Comparison of ENCODE assay signal across 8 mouse cellular contexts in genomic region chr8:70302358-70302890, GRCm38 (mm10). TPM values are rescaled to one million over a fixed set of nuclear protein-coding genes. Genes with fewer than 3 reads are reported as not detected.
DNase-seq lines count a peak whose midpoint lies in the region; ATAC-seq and TF ChIP-seq lines count a peak whose summit lies in the region.

Gene Ddx49 (minus strand): TSS chr8:70302489.
Gene Cope (plus strand): TSS chr8:70302518.

- H3K9me3 ChIP-seq in ES-Bruce4 (replicated peaks; ENCODE audit: control insufficient read depth, insufficient read depth, low read length, poor library complexity, severe bottlenecking) = no peaks in the 10 kb centered on the region
- no peaks in the 10 kb centered on the region for H3K9me3 ChIP-seq in forebrain, embryonic 13.5 days (replicated peaks)
- no peaks in the 10 kb centered on the region for H3K9me3 ChIP-seq in liver, postnatal 0 days (ENCODE audit: low read length)
- H3K9me3 ChIP-seq in neural tube, embryonic 14.5 days (ENCODE audit: control insufficient read depth, low read length) = no peaks in the 10 kb centered on the region

- H3K27ac ChIP-seq in ES-Bruce4 (ENCODE audit: insufficient read depth, low read length) = peak within 1 kb of the TSS; percentile 22; the same call in 1 of the 2 replicates
- peak within 1 kb of the TSS; percentile 5 for H3K27ac ChIP-seq in forebrain, embryonic 13.5 days
- H3K27ac ChIP-seq in liver, postnatal 0 days (ENCODE audit: low read depth) = peak within 1 kb of the TSS; percentile 68
- peak within 1 kb of the TSS; percentile 56 for H3K27ac ChIP-seq in neural tube, embryonic 14.5 days (ENCODE audit: low read depth, low read length)

- H3K4me2 ChIP-seq in forebrain, embryonic 13.5 days = peak within 1 kb of the TSS; percentile 98
- H3K4me2 ChIP-seq in liver, postnatal 0 days (ENCODE audit: low read depth, low read length) = peak within 1 kb of the TSS; percentile 90
- peak within 1 kb of the TSS; percentile 97 for H3K4me2 ChIP-seq in neural tube, embryonic 14.5 days (ENCODE audit: low read depth, low read length)

- TF ChIP-seq POLR2A in ES-Bruce4 (IDR thresholded peaks at IDR 0.05; ENCODE audit: insufficient read depth, low read length) = no peak

- DNase-seq in heart, postnatal 10 days = peak; percentile 96 to 97
- DNase-seq in large intestine, adult 2 months (ENCODE audit: low read depth, low spot score) = peak; percentile 57
- peak; percentile 94 for DNase-seq in liver, postnatal 0 days
- peak; percentile 93 for DNase-seq in testis, postnatal 10 days (ENCODE audit: low spot score)

- peak within 1 kb of the TSS; percentile 64 for H3K9ac ChIP-seq in ES-Bruce4 (ENCODE audit: low read depth, poor library complexity, severe bottlenecking)
- peak within 1 kb of the TSS; percentile 84 for H3K9ac ChIP-seq in forebrain, embryonic 13.5 days
- H3K9ac ChIP-seq in liver, postnatal 0 days (replicated peaks) = peak within 1 kb of the TSS; percentile 84
- H3K9ac ChIP-seq in neural tube, embryonic 14.5 days (replicated peaks; ENCODE audit: low read depth, low read length) = peak within 1 kb of the TSS; percentile 70

- TF ChIP-seq CTCF in ES-Bruce4 (IDR thresholded peaks at IDR 0.05; ENCODE audit: low read depth, low read length) = no peak
- TF ChIP-seq CTCF in liver, postnatal 0 days (IDR thresholded peaks at IDR 0.05; ENCODE audit: low read depth) = no peak

- H3K4me1 ChIP-seq in ES-Bruce4 (ENCODE audit: control insufficient read depth, insufficient read depth, low read length) = no peaks in the 10 kb centered on the region
- peaks cover 22% of the 10 kb centered on the region for H3K4me1 ChIP-seq in forebrain, embryonic 13.5 days
- H3K4me1 ChIP-seq in liver, postnatal 0 days (ENCODE audit: insufficient read depth) = peaks cover 21% of the 10 kb centered on the region
- H3K4me1 ChIP-seq in neural tube, embryonic 14.5 days (ENCODE audit: control insufficient read depth, insufficient read depth, low read length) = peaks cover 19% of the 10 kb centered on the region

- peak within 1 kb of the TSS; percentile 94 for H3K4me3 ChIP-seq in ES-Bruce4 (ENCODE audit: low read depth, low read length)
- peak within 1 kb of the TSS; percentile 65 for H3K4me3 ChIP-seq in forebrain, embryonic 13.5 days
- peak within 1 kb of the TSS; percentile 85 for H3K4me3 ChIP-seq in liver, postnatal 0 days (ENCODE audit: low read depth, low read length)
- H3K4me3 ChIP-seq in neural tube, embryonic 14.5 days (ENCODE audit: low read depth, low read length) = peak within 1 kb of the TSS; percentile 85

- H3K36me3 ChIP-seq in ES-Bruce4 (ENCODE audit: control insufficient read depth, insufficient read depth, low read length, poor library complexity, severe bottlenecking) = peaks cover 7% of the 10 kb centered on the region; the same call in 1 of the 2 replicates
- peaks cover 51% of the 10 kb centered on the region for H3K36me3 ChIP-seq in forebrain, embryonic 13.5 days (ENCODE audit: poor library complexity, severe bottlenecking)
- peaks cover 37% of the 10 kb centered on the region for H3K36me3 ChIP-seq in liver, postnatal 0 days (replicated peaks; ENCODE audit: insufficient read depth, low read length)
- peaks cover 44% of the 10 kb centered on the region for H3K36me3 ChIP-seq in neural tube, embryonic 14.5 days (ENCODE audit: control insufficient read depth, insufficient read depth, low read length)

- intact Hi-C loops in heart, postnatal 10 days (cut with DNase I) = no loop called here

- no peaks in the 10 kb centered on the region for H3K27me3 ChIP-seq in ES-Bruce4 (ENCODE audit: control insufficient read depth, insufficient read depth, low read length, poor library complexity, severe bottlenecking)
- H3K27me3 ChIP-seq in forebrain, embryonic 13.5 days = no peaks in the 10 kb centered on the region
- no peaks in the 10 kb centered on the region for H3K27me3 ChIP-seq in liver, postnatal 0 days (ENCODE audit: insufficient read depth, low read length)
- H3K27me3 ChIP-seq in neural tube, embryonic 14.5 days (ENCODE audit: control insufficient read depth, insufficient read depth, low read length) = no peaks in the 10 kb centered on the region

- ATAC-seq in cerebellum, adult (ENCODE audit: insufficient number of reproducible peaks, low FRiP score, low TSS enrichment) = peak; percentile 90
- peak; percentile 94 for ATAC-seq in forebrain, embryonic 13.5 days
- peak; percentile 95 for ATAC-seq in liver, postnatal 0 days
- ATAC-seq in neural tube, embryonic 14.5 days (ENCODE audit: low read depth) = peak; percentile 92

- 0% methylated on average over 40 of the region's 40 CpGs for WGBS in forebrain, embryonic 13.5 days
- WGBS in large intestine, adult 2 months = under 1% methylated on average over 40 of the region's 40 CpGs
- WGBS in liver, postnatal 0 days (ENCODE audit: insufficient replicate concordance) = under 1% methylated on average over 40 of the region's 40 CpGs
- WGBS in neural tube, embryonic 14.5 days = under 1% methylated on average over 40 of the region's 40 CpGs

- no peak for TF ChIP-seq EP300 in ES-Bruce4 (IDR thresholded peaks at IDR 0.05; ENCODE audit: insufficient read depth, low read depth, low read length)
- TF ChIP-seq EP300 in liver, postnatal 0 days (IDR thresholded peaks at IDR 0.05; ENCODE audit: low read depth) = peak; percentile 64

RNA-seq across cellular contexts. Expression of gene Ddx49, which starts in this region (rescaled TPM):
- polyA plus RNA-seq in ES-Bruce4 (2011; ENCODE audit: insufficient read depth, insufficient read length, low read depth, missing spikeins) = 45.3 and 50.5 TPM in 2 replicates
- 52.4 and 53.7 TPM in 2 replicates for polyA plus RNA-seq in forebrain, embryonic 13.5 days (2015; fragmentation: Nextera tagmentation; extraction: Ambion mirVana)
- total RNA-seq in heart, postnatal 10 days (2021) = 10 to 100 TPM; 33.1 to 33.5 TPM
- polyA plus RNA-seq in large intestine, adult 2 months (2012; rRNA removed) = 40.9 and 57.8 TPM in 2 replicates
- 15.2 and 16.3 TPM in 2 replicates for polyA plus RNA-seq in liver, postnatal 0 days (2015; fragmentation: Nextera tagmentation; extraction: Ambion mirVana)
- 44.5 and 45.9 TPM in 2 replicates for polyA plus RNA-seq in neural tube, embryonic 14.5 days (2014; fragmentation: Nextera tagmentation; extraction: Ambion mirVana)

RNA-seq across cellular contexts. Expression of gene Cope, which starts in this region (rescaled TPM):
- polyA plus RNA-seq in ES-Bruce4 (2011; ENCODE audit: insufficient read depth, insufficient read length, low read depth, missing spikeins) = 115 and 117 TPM in 2 replicates
- polyA plus RNA-seq in forebrain, embryonic 13.5 days (2015; fragmentation: Nextera tagmentation; extraction: Ambion mirVana) = 268 and 274 TPM in 2 replicates
- total RNA-seq in heart, postnatal 10 days (2021) = 100 to 1,000 TPM; 160 to 173 TPM
- polyA plus RNA-seq in large intestine, adult 2 months (2012; rRNA removed) = 438 and 500 TPM in 2 replicates
- polyA plus RNA-seq in liver, postnatal 0 days (2015; fragmentation: Nextera tagmentation; extraction: Ambion mirVana) = 162 and 171 TPM in 2 replicates
- 285 and 327 TPM in 2 replicates for polyA plus RNA-seq in neural tube, embryonic 14.5 days (2014; fragmentation: Nextera tagmentation; extraction: Ambion mirVana)

Comparison
In these comparisons a context has a peak if more than half of its experiments do, and no peak if none do; other contexts are left out.
1. Peak in every context shown above with its lines: DNase-seq, ATAC-seq, H3K4me3 ChIP-seq and H3K27ac ChIP-seq.
2. H3K27ac ChIP-seq: peak in every context shown above with its lines; median percentile 68 in liver, postnatal 0 days; 56 in neural tube, embryonic 14.5 days; 22 in ES-Bruce4; 5 in forebrain, embryonic 13.5 days.